Mouse (Mus musculus) Patski (cell line): ENCODE results near the gene Gm49384. TPM values are rescaled to one million over a fixed set of nuclear protein-coding genes. Genes with fewer than 3 reads are reported as not detected.

Experiments used
- ATAC-seq: fragments of 100-300 bp; one replicate; pipeline ENCODE4 v1.8.0; 2021
- CTCF ChIA-PET: fragments of 350-600 bp; sonication (Branson Sonifier 250); formaldehyde crosslinking; loops from one replicate; lab custom pipeline; 2022; ENCODE audit warnings: inconsistent platforms; lab: Charles Lee
- POLR2A ChIA-PET: fragments of 350-600 bp; sonication (Branson Sonifier 250); formaldehyde crosslinking; loops from one replicate; lab custom pipeline; 2022; ENCODE audit warnings: antibody characterized with exemption, inconsistent platforms; lab: Charles Lee
- DNase-seq: peaks from one replicate; pipeline ENCODE4 v3.0.0-alpha.2; 2011; ENCODE audit warnings: low read depth, low spot score
- H3K27me3 ChIP-seq: fragments of 371-371 bp; one replicate; pipeline ENCODE4 v1.5.1; 2021
- CTCF ChIP-seq: fragments of 100-300 bp; IDR thresholded peaks from one replicate; pipeline ENCODE4 v1.5.1; 2021
- in situ Hi-C: fragments of 300-500 bp; cut with MboI; formaldehyde crosslinking; loops from 3 replicates; pipeline ENCODE4 v1.11.1; 2018; ENCODE audit warnings: low pct_unique_long_range_greater_than_20kb, mixed read lengths
- polyA plus RNA-seq: library from polyadenylated mRNA; unstranded; gene quantifications from one replicate; pipeline ENCODE4 v1.2.3, GENCODE M21; 2021

The Gm49384 gene
- polyA plus RNA-seq, 1 experiment from 2014 or later: 4.9 TPM

- ChIA-PET POLR2A (no interaction called here), CTCF (no interaction called here)
- DNase-seq: no peak
- in situ Hi-C loops: no loop called here
- no peak for TF ChIP-seq CTCF
- no peaks in the 10 kb centered on the region for H3K27me3 ChIP-seq
- ATAC-seq: no peak
Observed at GRCm38 (mm10) chr12:69155923-69156322, 48.1 kb downstream of the Gm49384 start.

DNA sequence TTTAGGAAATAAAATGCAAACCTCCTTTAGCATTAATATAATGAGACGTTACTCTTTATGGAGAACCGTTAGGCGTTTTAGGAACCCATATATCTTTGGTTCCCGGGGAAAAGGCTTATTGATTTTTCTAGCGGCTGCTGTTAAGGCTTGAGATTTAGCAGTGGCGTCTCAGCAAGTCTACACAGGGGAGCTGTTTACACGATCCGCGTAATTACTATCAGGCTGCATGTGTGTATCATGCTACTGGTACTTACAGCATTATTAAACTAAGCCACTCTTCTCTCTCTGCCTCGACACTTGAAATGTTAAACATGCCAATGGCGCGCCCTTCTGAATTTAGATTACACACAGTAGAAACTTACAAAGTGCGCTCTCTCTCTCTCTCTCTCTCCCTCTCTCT is 54.0 kb downstream of the Gm49384 start:
- in situ Hi-C loops: no loop called here
- no peak for TF ChIP-seq CTCF
- DNase-seq: no peak
- ChIA-PET CTCF (no interaction called here), POLR2A (no interaction called here)
- ATAC-seq: no peak
- H3K27me3 ChIP-seq: no peaks in the 10 kb centered on the region

GRCm38 (mm10) chr12:69147166-69147735 is 56.8 kb downstream of the Gm49384 start:
- TF ChIP-seq CTCF: no peak
- no peaks in the 10 kb centered on the region for H3K27me3 ChIP-seq
- ChIA-PET CTCF (interaction anchor here (0.9 kb wide), 1 partner anchor 15 kb away, joined by 3 read pairs; no protein-coding TSS in a partner anchor), POLR2A (no interaction called here)
- DNase-seq: no peak
- in situ Hi-C loops: no loop called here
- no peak for ATAC-seq

DNA sequence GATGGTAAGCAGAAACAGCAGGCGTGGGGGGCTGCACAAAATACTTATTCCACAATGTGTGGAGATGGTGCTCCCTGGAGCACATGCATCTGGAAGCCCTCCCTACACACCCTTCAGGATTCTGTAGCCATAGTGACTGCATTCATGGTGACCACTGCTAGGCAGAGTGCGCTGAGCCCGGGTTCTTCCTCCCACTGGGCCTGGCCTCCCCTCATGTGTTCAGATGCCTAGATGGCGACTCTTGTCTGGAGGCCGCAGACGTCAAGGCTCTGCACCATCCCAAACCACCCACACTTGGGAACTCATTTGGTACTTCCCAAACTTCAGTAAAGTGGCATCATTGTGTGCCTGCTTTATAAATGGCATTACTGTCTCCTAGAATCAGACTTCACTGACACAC is 60.6 kb downstream of the Gm49384 start:
- in situ Hi-C loops: no loop called here
- ATAC-seq (no peak), DNase-seq (no peak)
- no peaks in the 10 kb centered on the region for H3K27me3 ChIP-seq
- TF ChIP-seq CTCF: no peak
- ChIA-PET CTCF (no interaction called here), POLR2A (no interaction called here)

- TF ChIP-seq CTCF: no peak
- in situ Hi-C loops: no loop called here
- CTCF ChIA-PET: no interaction called here
- POLR2A ChIA-PET: no interaction called here
- DNase-seq (no peak), ATAC-seq (no peak)
- no peaks in the 10 kb centered on the region for H3K27me3 ChIP-seq
Observed at GRCm38 (mm10) chr12:69139841-69140240, 64.2 kb downstream of the Gm49384 start.

Other genes with a start within 250 kb of the Gm49384 start
- 940 TPM for gene Rps29, start 45.1 kb downstream of the Gm49384 start, polyA plus RNA-seq
- gene Lrr1, start 35.5 kb downstream of the Gm49384 start, polyA plus RNA-seq: 3.1 TPM
- gene Rpl36al, start 20.2 kb downstream of the Gm49384 start, polyA plus RNA-seq: 455 TPM
- 65.9 TPM for gene Mgat2, start 20.1 kb downstream of the Gm49384 start, polyA plus RNA-seq
- 6.5 TPM for gene Gm49383, start 7.2 kb downstream of the Gm49384 start, polyA plus RNA-seq
- gene Dnaaf2, start 5.8 kb downstream of the Gm49384 start, polyA plus RNA-seq: 3.6 TPM
- 6.1 TPM for gene Pole2, start 23.9 kb upstream of the Gm49384 start, polyA plus RNA-seq
- 5.2 TPM for gene Klhdc1, start 36.9 kb upstream of the Gm49384 start, polyA plus RNA-seq
- 94.8 TPM for gene Klhdc2, start 92.4 kb upstream of the Gm49384 start, polyA plus RNA-seq
- 44.5 TPM for gene Nemf, start 152.9 kb upstream of the Gm49384 start, polyA plus RNA-seq
- 115 TPM for gene Arf6, start 167.9 kb upstream of the Gm49384 start, polyA plus RNA-seq
- 5.9 TPM for gene Gm9887, start 168.2 kb upstream of the Gm49384 start, polyA plus RNA-seq